Mouse (Mus musculus) E14TG2a.4 (cell line): ENCODE results near the gene Shc1.

ENCODE experiments used
- H3K27me3 ChIP-seq: 2 replicates; pipeline ENCODE4 v1.6.1; 2014; ENCODE audit warnings: low read length, control low read depth; ENCODE audit not compliant: insufficient read depth
- H3K36me3 ChIP-seq: 2 replicates; pipeline ENCODE4 v1.6.1; 2014; ENCODE audit warnings: low read length, control low read depth; ENCODE audit not compliant: insufficient read depth
- H3K4me1 ChIP-seq: replicated peaks from 2 replicates; pipeline ENCODE4 v1.6.1; 2014; ENCODE audit warnings: low read depth, low read length, control low read depth
- H3K4me3 ChIP-seq: replicated peaks from 2 replicates; pipeline ENCODE4 v1.5.1; 2014; ENCODE audit warnings: mild to moderate bottlenecking, low read length
- H3K9me3 ChIP-seq: 2 replicates; pipeline ENCODE4 v1.6.1; 2014; ENCODE audit warnings: low read length, control low read depth
- CTCF ChIP-seq: conservative IDR thresholded peaks from 2 replicates; pipeline ENCODE4 v1.5.1; 2014; ENCODE audit warnings: low read length
- NANOG ChIP-seq: IDR thresholded peaks from 2 replicates; pipeline ENCODE4 v1.6.1; 2014; ENCODE audit warnings: borderline replicate concordance, low read length, mixed read lengths
- POU5F1 ChIP-seq: IDR thresholded peaks from 2 replicates; pipeline ENCODE4 v1.6.1; 2014; ENCODE audit warnings: low read length, borderline replicate concordance

Gene Shc1

DNA sequence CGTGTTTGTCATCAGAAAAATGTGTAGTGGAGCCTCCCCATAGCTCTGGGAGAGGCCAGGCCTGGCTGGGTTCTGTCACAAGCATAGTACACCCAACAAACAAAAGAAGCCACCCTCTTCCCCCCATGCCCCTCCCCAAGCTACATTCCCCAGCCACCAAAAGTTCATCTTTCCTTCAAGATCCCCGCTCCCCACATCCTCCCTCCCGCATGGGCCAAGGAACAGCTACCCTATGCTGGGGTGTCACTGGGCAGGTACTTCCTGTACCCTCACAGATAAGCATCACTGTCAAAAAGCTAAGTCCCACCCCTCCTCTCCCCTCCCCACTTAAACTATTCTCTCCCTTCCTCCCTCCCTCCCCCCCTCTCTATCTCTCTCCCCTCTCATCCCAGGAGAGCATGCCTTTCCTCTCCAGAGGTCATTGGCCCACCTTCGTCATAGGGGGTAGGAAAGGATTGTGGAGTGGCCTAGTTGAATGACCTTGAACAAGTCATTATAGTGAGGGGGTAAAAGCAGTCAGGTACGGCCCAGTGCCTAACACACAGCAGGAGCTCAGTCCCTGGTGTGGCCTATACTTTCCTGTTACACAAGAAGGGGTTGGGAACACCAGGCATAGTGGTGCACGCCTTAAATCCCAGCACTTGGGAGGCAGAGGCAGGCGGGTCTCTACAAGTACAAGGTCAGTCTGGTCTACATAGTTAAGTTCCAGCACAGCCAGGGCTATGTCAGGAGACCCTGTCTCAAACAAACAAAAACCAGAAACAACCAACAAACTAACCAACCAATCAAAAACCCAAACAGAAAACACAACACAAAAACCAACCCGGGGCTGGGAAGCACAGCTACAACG, 36.0 kb upstream of the Shc1 start:
- Histone ChIP-seq H3K36me3 (peaks cover 13% of the 10 kb centered on the region), H3K4me1 (peaks cover 97% of the 10 kb centered on the region), H3K9me3 (no peaks in the 10 kb centered on the region), H3K27me3 (peaks cover 35% of the 10 kb centered on the region), H3K4me3 (peak overlapping the region; percentile 78)
- no peak for TF ChIP-seq POU5F1
- TF ChIP-seq CTCF: no peak
- peak; percentile 30; the same call in 1 of the 2 replicates for TF ChIP-seq NANOG

DNA sequence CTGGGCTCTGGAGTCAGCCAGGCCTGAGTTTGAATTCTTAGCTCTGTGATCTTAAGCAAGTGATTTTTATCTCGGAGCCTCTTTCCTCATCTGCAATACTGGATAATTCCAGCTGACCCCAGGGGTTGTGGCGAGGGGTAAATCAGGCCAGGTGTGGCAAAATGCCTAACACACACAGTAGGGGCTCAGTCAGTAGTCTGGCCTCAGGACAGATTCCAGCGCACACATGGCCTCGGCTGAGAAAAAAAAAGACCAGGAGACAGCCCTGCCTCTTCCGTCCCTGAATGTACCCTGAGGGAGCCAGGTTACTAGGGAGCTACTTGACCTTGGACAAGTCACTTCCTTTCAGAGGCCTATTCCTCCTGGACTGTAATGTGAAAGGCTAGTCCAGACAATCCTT, 35.3 kb upstream of the Shc1 start:
- Histone ChIP-seq H3K4me3 (peak overlapping the region; percentile 39), H3K27me3 (peaks cover 35% of the 10 kb centered on the region), H3K36me3 (peaks cover 13% of the 10 kb centered on the region), H3K9me3 (no peaks in the 10 kb centered on the region), H3K4me1 (peaks cover 97% of the 10 kb centered on the region)
- TF ChIP-seq NANOG (no peak), POU5F1 (no peak), CTCF (no peak)

DNA sequence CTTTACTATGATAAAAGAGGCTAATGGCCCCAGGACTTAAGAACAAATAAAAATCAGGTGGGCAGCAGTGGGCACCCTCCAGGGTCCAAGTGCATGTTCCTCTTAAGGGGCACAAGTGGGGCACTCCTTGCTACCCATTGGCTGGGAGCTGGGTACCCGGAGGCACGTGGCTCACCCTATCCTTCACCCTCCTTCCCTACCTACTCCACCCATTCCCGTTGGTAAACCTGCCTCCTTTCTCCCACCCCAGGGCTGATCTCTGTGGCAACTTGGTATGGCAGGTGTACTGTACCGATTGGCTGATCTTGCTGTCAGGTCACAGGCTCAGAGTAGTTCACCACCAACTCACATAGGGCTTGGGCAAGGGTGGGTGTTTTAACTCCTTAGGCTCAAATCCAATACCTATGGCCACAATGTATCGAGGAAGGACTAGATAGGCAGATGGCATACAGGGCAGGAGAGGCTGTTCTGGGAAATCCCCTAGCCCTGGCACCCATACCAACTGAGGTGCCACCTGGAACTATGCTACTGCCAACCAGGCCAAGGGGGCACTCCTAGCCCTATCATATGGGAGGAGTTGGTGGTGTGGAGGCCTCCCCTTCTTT, 34.5 kb upstream of the Shc1 start:
- peak overlapping the region; percentile 39 for H3K4me3 ChIP-seq

DNA sequence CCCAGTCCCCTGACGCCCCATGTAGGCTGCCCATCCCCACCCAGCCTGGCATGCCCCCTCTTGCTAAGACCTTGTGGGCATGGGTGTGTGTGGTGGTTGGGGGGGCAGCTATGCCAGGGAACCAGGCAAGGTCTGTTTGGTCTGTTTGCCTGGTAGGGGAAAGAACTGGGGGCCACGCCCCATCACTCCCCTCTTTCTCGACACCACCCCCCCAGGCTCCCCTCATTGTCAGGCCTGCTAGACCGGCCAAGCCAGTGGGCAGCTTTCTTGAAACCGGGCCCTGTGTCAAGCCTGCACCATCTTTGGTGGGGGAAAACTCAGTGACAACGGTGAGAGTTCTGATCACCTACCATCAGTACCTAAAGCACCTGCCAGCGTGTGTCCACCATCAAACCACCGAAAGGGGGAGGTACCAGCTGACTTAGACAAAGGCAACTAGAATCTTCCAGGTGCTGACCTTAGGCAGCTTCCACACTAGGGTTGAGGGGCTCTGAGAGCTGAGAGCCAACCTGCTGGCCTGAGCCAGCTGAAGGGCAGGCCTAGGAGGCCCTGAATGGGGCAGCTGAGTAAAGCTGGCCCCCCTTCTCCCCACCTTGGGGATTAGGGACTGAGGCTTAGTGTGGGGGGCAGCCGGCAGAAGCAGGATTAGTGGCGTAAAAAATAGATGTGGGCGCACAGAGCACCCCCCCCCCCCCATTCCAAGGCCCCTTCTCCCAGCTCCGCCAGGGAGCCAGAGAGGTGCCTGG, 33.7 kb upstream of the Shc1 start:
- H3K4me1 ChIP-seq: peaks cover 99% of the 10 kb centered on the region
- peaks cover 33% of the 10 kb centered on the region for H3K27me3 ChIP-seq
- peak overlapping the region; percentile 43 for H3K4me3 ChIP-seq
- no peak for TF ChIP-seq CTCF
- no peaks in the 10 kb centered on the region for H3K9me3 ChIP-seq
- peaks cover 10% of the 10 kb centered on the region for H3K36me3 ChIP-seq

More for the DNA sequence above, 34.5 kb upstream of the Shc1 start:
- H3K27me3 ChIP-seq: peaks cover 35% of the 10 kb centered on the region
- TF ChIP-seq NANOG (no peak), CTCF (no peak), POU5F1 (no peak)
- peaks cover 100% of the 10 kb centered on the region for H3K4me1 ChIP-seq
- no peaks in the 10 kb centered on the region for H3K9me3 ChIP-seq
- H3K36me3 ChIP-seq: peaks cover 13% of the 10 kb centered on the region

DNA sequence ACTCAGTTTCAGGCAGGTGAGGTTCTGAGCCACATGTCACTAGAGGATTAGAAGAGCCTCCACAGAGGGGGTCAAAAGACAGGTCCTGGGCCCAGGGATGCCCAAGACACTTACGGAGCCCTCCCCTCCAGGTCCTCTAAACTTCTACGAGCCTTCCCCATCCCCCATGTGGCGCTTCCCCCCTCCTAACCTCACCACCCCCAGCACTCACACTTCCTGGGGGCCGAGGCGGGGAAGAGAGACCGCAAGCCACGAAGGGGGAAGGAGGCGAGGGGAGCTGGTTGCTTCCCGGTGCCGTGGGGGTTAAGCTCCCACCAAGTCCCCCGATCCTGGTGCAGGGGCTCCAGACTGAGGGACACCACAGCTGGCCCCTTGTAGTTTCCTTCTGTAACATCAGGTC, 32.8 kb upstream of the Shc1 start:
- peak overlapping the region; percentile 43 for H3K4me3 ChIP-seq
- TF ChIP-seq CTCF (no peak), NANOG (no peak), POU5F1 (no peak)
- H3K36me3 ChIP-seq: peaks cover 1% of the 10 kb centered on the region; the same call in 1 of the 2 replicates
- no peaks in the 10 kb centered on the region for H3K9me3 ChIP-seq
- H3K27me3 ChIP-seq: peaks cover 31% of the 10 kb centered on the region
- H3K4me1 ChIP-seq: peaks cover 99% of the 10 kb centered on the region

DNA sequence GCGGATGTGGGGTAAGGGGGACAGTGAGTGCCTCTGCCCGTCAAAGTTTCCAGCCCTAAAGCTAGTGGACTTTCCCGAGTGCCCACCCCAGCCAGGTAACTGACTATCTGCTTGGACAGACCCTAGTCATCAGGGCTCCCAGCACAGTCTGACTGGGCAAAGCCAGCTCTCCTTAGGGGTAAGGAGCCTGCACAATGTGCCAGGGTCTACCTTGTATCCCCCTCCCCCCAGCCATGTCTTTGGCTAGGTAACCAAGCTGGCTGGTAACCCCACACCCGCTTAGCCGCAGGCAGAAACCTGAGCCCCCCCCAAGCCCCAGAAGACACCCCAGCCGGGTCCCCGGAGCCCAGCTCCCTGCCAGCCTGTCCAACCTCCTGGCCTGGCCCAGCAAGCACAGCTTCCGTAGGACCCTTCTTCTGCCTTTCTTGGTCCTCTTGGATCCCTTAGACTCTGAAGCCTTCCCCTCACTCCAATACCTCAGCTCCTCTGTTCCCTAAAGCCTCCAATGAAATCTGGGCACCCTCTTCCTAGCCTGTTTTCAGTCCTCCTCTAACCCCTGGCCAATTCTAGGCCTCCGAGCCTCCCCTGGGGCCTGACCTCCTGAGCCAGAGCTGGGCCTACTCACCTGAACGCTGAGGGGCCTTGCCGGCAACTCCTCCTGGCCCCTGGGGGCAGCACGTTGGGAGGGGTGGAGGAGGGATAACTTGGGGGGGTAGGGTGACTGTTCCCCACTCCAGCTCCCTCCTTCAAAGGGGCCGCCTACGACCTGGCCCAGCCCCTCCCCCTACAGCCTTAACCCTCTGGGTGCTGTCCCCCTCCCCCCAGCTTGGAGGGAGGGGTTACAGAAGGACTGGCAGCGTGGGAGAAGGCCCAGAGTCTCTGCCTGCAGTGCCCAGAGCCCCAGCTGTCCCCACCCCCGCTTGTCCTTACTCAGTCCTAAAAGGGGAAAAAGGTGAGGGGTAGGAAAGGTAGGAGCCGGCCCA, 31.5 kb upstream of the Shc1 start:
- no peak for TF ChIP-seq CTCF
- TF ChIP-seq POU5F1: no peak
- no peak for TF ChIP-seq NANOG

DNA sequence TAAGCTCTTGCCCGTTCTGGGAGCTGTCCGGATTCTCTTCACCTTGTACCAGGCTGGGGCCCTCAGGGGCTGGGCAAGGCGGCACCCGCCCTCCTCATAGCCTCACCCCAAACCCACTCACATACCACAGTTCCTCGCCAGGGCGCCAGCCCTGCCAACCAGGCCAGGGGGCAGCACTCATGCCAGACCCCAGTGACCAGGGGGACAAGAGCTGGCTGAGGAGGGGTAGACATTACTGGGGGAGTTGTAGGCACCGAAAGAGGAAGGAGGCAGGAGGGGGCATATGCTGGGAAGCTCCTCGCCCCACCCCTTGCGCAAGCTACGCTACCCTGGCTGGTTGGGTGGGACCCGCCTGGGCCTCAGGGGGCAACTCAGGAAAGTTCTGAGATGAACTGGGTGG, 30.6 kb upstream of the Shc1 start:
- Histone ChIP-seq H3K4me1 (peaks cover 92% of the 10 kb centered on the region), H3K4me3 (peak overlapping the region; percentile 46), H3K27me3 (peaks cover 40% of the 10 kb centered on the region), H3K36me3 (no peaks in the 10 kb centered on the region), H3K9me3 (no peaks in the 10 kb centered on the region)
- TF ChIP-seq POU5F1 (no peak), NANOG (no peak), CTCF (no peak)

More for the DNA sequence above, 31.5 kb upstream of the Shc1 start:
- H3K27me3 ChIP-seq: peaks cover 32% of the 10 kb centered on the region
- no peaks in the 10 kb centered on the region for H3K9me3 ChIP-seq
- H3K4me3 ChIP-seq: peak overlapping the region; percentile 46
- peaks cover 99% of the 10 kb centered on the region for H3K4me1 ChIP-seq
- no peaks in the 10 kb centered on the region for H3K36me3 ChIP-seq
